Mouse (Mus musculus) thymus, adult 2 months (tissue): ENCODE data around the gene Gna11.

ENCODE experiments used
- CTCF ChIP-seq: fragments of 200-500 bp; IDR thresholded peaks from 2 replicates; pipeline ENCODE4 v1.5.1; 2012; ENCODE audit warnings: mild to moderate bottlenecking, control low read depth, low read length, moderate library complexity, borderline replicate concordance; ENCODE audit not compliant: control insufficient read depth, poor library complexity, insufficient read depth; ENCODE audit errors: extremely low read depth
- POLR2A ChIP-seq: fragments of 200-500 bp; IDR thresholded peaks from 2 replicates; pipeline ENCODE4 v1.6.1; 2012; ENCODE audit warnings: mild to moderate bottlenecking, low read length, control low read depth, moderate library complexity; ENCODE audit not compliant: control insufficient read depth, poor library complexity, insufficient read depth; ENCODE audit errors: extremely low read depth

DNA sequence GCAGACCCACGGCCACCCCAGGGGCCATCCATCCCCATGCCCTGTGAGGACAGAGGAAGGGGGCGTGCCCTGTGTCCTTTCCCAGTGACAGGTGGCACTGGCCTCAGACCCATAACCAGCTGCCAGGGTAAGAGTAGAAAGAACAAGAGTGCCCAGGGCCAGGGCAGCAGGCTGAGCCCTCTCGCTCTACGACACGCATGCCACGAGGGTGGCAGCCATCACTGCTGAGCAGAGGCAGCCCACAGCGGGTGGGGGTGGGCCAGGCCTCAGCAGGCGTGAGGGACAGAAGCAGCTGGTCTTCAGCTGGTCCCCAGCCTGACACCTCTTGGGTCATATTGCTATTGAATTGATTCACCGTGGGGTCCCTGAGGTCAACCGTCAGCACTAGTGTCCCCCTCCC, 58.5 kb downstream of the Gna11 start:
- TF ChIP-seq CTCF (no peak), POLR2A (no peak)
